Mouse (Mus musculus) stomach, embryonic 16.5 days (tissue): ENCODE results near the gene Mcu. TPM values are rescaled to one million over a fixed set of nuclear protein-coding genes. Genes with fewer than 3 reads are reported as not detected.
A peak's percentile ranks its signal among the peaks of the same experiment; 100 is the strongest.

ENCODE experiments used
- ATAC-seq: fragments of 200-750 bp; cut with Nextera tagmentation; 2 replicates; pipeline ENCODE4 v1.8.0; 2017; ENCODE audit warnings: moderate number of reproducible peaks, moderate TSS enrichment; ENCODE audit not compliant: insufficient read depth, low FRiP score
- H3K27ac ChIP-seq: fragments of 300-500 bp; sonication (generic); 2 replicates; pipeline ENCODE4 v1.5.1; 2014; ENCODE audit warnings: low read length
- H3K27me3 ChIP-seq: fragments of 300-500 bp; sonication (generic); 2 replicates; pipeline ENCODE4 v1.6.1; 2014; ENCODE audit warnings: low read length, control low read depth, mixed read lengths; ENCODE audit not compliant: control insufficient read depth, insufficient read depth
- H3K36me3 ChIP-seq: fragments of 300-500 bp; sonication (generic); 2 replicates; pipeline ENCODE4 v1.6.1; 2014; ENCODE audit warnings: low read length; ENCODE audit not compliant: control insufficient read depth, insufficient read depth
- H3K4me1 ChIP-seq: fragments of 300-500 bp; sonication (generic); 2 replicates; pipeline ENCODE4 v1.6.1; 2014; ENCODE audit warnings: low read length, control low read depth, mixed read lengths; ENCODE audit not compliant: control insufficient read depth, insufficient read depth
- H3K4me2 ChIP-seq: fragments of 300-500 bp; sonication (generic); 2 replicates; pipeline ENCODE4 v1.6.1; 2014; ENCODE audit warnings: low read depth, low read length, mixed read lengths
- H3K4me3 ChIP-seq: fragments of 300-500 bp; sonication (generic); replicated peaks from 2 replicates; pipeline ENCODE4 v1.5.1; 2014; ENCODE audit warnings: mild to moderate bottlenecking, low read length
- H3K9ac ChIP-seq: fragments of 300-500 bp; sonication (generic); 2 replicates; pipeline ENCODE4 v1.6.1; 2014; ENCODE audit warnings: low read length
- H3K9me3 ChIP-seq: fragments of 300-500 bp; sonication (generic); replicated peaks from 2 replicates; pipeline ENCODE4 v1.6.1; 2016; ENCODE audit warnings: low read length, control low read depth; ENCODE audit not compliant: control insufficient read depth
- WGBS: fragments of 180-500 bp; shearing (Covaris S2); extraction: QIAGEN DNeasy Blood & Tissue Kit; methylation state at CpG from one replicate; pipeline ENCODE4 v1.1.7; 2014; 5-methylcytosine and 5-hydroxymethylcytosine counted together
- polyA plus RNA-seq: library from polyadenylated mRNA; unstranded; fragments of >200 nt; fragmentation: Nextera tagmentation; extraction: Ambion mirVana; gene quantifications from 2 replicates; pipeline ENCODE4 v1.2.1, GENCODE M21; 2015

Mcu gene
- polyA plus RNA-seq, 1 experiment from 2014 or later, result 60.0 TPM

DNA sequence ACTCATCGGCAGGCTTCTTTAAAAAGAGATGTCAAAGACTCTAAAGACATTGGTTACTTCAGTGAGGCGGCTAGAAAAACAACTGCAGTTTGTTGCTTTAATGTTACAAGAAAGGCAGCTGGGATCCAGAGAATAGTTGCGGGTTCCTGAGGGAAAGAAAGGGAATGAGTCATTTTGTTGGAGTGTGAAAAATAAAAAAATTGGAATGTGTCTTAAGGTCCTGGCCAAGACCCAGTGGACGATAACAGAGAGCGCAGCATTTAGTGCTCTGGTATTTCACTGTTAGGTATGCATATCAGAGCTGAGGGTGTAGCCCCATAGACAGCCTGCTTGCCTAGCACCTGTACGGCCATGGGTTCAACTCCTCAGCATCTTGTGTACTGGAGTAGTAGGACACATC lies 22.1 kb upstream of the Mcu start:
- ATAC-seq, result no peak
- Histone ChIP-seq H3K36me3 (no peaks in the 10 kb centered on the region), H3K4me3 (no peak overlapping the region), H3K27me3 (no peaks in the 10 kb centered on the region), H3K9me3 (no peaks in the 10 kb centered on the region), H3K4me2 (no peak overlapping the region), H3K27ac (0 out of 2 replicates have a peak overlapping the region, but pooled peaks have one; percentile 5), H3K4me1 (no peaks in the 10 kb centered on the region; the same call in 1 of the 2 replicates), H3K9ac (no peak overlapping the region)
- 67% methylated on average over 6 of the region's 6 CpGs for WGBS

DNA sequence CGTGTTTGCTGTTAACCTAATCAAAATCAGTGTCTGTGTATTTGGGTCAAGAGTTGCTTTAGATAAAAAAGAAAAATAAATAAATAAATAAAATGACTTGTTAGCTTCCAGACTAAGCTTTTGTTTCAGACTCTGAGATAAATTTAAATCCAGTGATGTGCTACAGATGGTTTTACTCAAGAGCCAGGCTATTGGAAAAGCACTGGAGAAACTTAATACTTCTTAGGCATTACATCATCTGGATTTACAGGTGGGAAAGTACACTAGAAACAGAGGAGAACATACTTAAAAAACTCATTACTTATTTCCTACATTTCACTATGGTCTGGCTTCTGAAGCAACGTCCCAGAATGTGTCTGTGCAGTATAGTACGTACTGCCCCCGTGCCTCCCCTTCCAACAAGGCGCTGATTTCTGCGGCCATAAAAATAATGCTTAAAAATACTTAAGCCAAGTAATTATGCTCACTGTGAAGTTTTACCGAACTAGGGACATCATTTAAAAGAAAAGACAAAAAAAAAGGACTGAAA lies 21.2 kb upstream of the Mcu start:
- peak overlapping the region; percentile 39; the same call in 1 of the 2 replicates for H3K4me2 ChIP-seq
- H3K27ac ChIP-seq, result peak overlapping the region; percentile 66; the same call in 1 of the 2 replicates
- no peaks in the 10 kb centered on the region for H3K9me3 ChIP-seq
- no peaks in the 10 kb centered on the region; the same call in 1 of the 2 replicates for H3K4me1 ChIP-seq
- no peak overlapping the region for H3K9ac ChIP-seq
- H3K27me3 ChIP-seq, result no peaks in the 10 kb centered on the region
- no peaks in the 10 kb centered on the region for H3K36me3 ChIP-seq
- no peak for ATAC-seq
- WGBS, result 47% methylated on average over 7 of the region's 7 CpGs
- peak overlapping the region; percentile 35; the same call in 1 of the 2 replicates for H3K4me3 ChIP-seq

GRCm38 (mm10) chr10:59636751-59637533 lies 20.4 kb upstream of the Mcu start:
- peak; percentile 40; the same call in 1 of the 2 replicates for ATAC-seq
- Histone ChIP-seq H3K36me3 (no peaks in the 10 kb centered on the region), H3K27me3 (no peaks in the 10 kb centered on the region), H3K27ac (peak overlapping the region; percentile 66; the same call in 1 of the 2 replicates), H3K4me1 (no peaks in the 10 kb centered on the region; the same call in 1 of the 2 replicates), H3K4me3 (peak overlapping the region; percentile 35), H3K4me2 (peak overlapping the region; percentile 39), H3K9me3 (no peaks in the 10 kb centered on the region), H3K9ac (peak overlapping the region; percentile 36; the same call in 1 of the 2 replicates)
- WGBS, result 61% methylated on average over 16 of the region's 16 CpGs

DNA sequence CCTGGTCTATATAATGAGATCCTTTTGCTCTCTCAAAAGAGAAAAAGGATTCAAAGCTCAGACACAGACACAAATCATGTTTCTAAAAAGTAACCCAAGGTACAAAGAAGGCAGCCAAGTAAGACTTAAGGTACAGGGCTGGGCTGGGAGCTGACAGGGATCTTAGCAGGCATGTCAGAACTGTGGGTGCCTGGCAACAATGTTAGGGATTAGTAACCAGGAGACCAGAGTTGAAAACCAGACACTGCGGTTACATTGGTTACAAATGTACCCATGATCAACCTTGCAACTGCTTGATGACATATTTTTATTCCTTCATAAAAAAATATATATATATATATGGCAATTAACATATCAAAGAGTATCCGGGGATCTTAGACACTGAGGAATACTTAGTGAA lies 19.6 kb upstream of the Mcu start:
- WGBS, result 77% methylated on average over 2 of the region's 2 CpGs

DNA sequence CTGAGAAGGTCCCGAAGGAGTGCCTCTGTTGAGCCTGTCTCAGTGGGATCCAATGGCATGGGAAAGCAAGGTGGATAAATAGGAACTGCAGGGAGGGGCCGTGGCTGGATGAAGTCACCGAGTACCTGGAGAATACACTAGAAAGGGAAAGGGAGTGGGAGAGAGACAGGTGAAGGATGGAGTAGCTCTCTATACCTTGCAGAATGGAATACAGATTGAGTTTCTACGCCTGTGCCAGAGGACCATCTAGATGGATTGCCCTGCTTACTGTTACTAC lies 13.0 kb upstream of the Mcu start:
- 0 out of 2 replicates have a peak, but pooled peaks cover 4% of the 10 kb centered on the region for H3K4me1 ChIP-seq
- H3K4me2 ChIP-seq, result peak overlapping the region; percentile 20
- ATAC-seq, result peak; percentile 56; the same call in 1 of the 2 replicates
- H3K36me3 ChIP-seq, result no peaks in the 10 kb centered on the region
- no peaks in the 10 kb centered on the region for H3K27me3 ChIP-seq
- no peaks in the 10 kb centered on the region for H3K9me3 ChIP-seq
- H3K27ac ChIP-seq, result peak overlapping the region; percentile 87
- no peak overlapping the region for H3K9ac ChIP-seq
- H3K4me3 ChIP-seq, result no peak overlapping the region
- WGBS, result 64% methylated on average over 4 of the region's 4 CpGs

More for the DNA sequence above, 19.6 kb upstream of the Mcu start:
- no peak overlapping the region for H3K4me2 ChIP-seq
- no peak for ATAC-seq
- H3K4me3 ChIP-seq, result no peak overlapping the region
- no peaks in the 10 kb centered on the region; the same call in 1 of the 2 replicates for H3K4me1 ChIP-seq
- H3K27me3 ChIP-seq, result no peaks in the 10 kb centered on the region
- no peaks in the 10 kb centered on the region for H3K36me3 ChIP-seq
- no peak overlapping the region for H3K9ac ChIP-seq
- peak overlapping the region; percentile 0; the same call in 1 of the 2 replicates for H3K27ac ChIP-seq
- H3K9me3 ChIP-seq, result no peaks in the 10 kb centered on the region

DNA sequence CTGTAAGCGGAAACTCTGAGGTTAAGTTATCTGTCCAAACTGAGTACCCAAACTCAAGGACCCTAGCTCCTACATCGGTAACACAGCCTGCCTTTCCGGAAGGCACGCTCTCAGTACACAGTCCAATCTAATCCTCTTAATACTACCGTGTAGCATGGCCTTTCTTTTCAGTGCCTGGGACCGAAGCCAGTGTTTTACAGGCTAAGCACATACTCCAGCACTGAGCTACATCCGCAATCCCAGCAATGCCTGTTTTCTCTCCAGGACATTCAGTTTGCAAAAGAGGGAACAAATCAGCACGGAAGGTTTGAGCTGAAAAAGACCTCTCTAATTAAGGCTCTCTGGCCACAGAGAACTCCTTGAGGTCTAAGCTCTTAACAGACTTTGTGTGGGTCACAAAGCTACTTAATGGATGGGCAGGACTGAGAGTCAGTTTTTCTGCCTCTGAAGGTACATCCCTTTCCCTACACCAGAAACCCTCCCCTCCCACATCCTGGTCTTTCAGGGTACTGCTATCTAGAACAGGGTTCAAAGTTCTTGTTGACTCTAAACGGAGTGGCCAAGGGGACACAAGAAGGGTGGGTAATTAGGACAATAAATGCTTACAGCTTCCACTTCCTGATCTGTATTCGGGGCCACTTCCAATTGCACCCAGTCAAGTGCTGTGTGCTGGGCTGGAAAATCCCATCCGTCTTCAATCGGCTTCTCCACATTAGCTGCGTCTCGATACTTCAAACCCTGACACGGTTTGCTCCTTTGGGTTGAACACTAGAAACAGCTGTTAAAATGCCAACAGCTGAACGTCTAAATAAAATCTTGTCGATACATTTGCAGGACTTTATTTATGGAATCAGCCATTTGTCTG lies 12.4 kb upstream of the Mcu start:
- Histone ChIP-seq H3K9ac (no peak overlapping the region), H3K4me1 (0 out of 2 replicates have a peak, but pooled peaks cover 4% of the 10 kb centered on the region), H3K36me3 (no peaks in the 10 kb centered on the region), H3K4me2 (peak overlapping the region; percentile 20), H3K27me3 (no peaks in the 10 kb centered on the region), H3K27ac (peak overlapping the region; percentile 87), H3K4me3 (no peak overlapping the region), H3K9me3 (no peaks in the 10 kb centered on the region)
- peak; percentile 90 for ATAC-seq
- WGBS, result 49% methylated on average over 17 of the region's 17 CpGs

GRCm38 (mm10) chr10:59623496-59623895 lies 7.0 kb upstream of the Mcu start:
- 61% methylated on average over 5 of the region's 5 CpGs for WGBS
- Histone ChIP-seq H3K27ac (no peak overlapping the region), H3K27me3 (no peaks in the 10 kb centered on the region), H3K9ac (no peak overlapping the region), H3K9me3 (no peaks in the 10 kb centered on the region), H3K4me1 (0 out of 2 replicates have a peak, but pooled peaks cover 6% of the 10 kb centered on the region), H3K36me3 (no peaks in the 10 kb centered on the region), H3K4me2 (no peak overlapping the region), H3K4me3 (no peak overlapping the region)
- no peak for ATAC-seq

GRCm38 (mm10) chr10:59621355-59621754 lies 4.9 kb upstream of the Mcu start:
- ATAC-seq, result peak; percentile 39; the same call in 1 of the 2 replicates
- Histone ChIP-seq H3K9ac (no peak overlapping the region), H3K4me3 (no peak overlapping the region), H3K27ac (peak overlapping the region; percentile 85), H3K9me3 (no peaks in the 10 kb centered on the region), H3K4me2 (no peak overlapping the region), H3K36me3 (no peaks in the 10 kb centered on the region), H3K27me3 (no peaks in the 10 kb centered on the region), H3K4me1 (peaks cover 7% of the 10 kb centered on the region; the same call in 1 of the 2 replicates)
- WGBS, result 40% methylated on average over 10 of the region's 10 CpGs
